Mouse (Mus musculus) B cell, adult 62 days (primary cell): Measurements from ENCODE around the gene Tfap2e. TPM values are rescaled to one million over a fixed set of nuclear protein-coding genes. Genes with fewer than 3 reads are reported as not detected.

ENCODE experiments used
- total RNA-seq: library from RNA; stranded (reverse); gene quantifications from 4 replicates; pipeline ENCODE4 v1.2.4, GENCODE M21; 2023

Gene Tfap2e
- total RNA-seq = 0.45 TPM in 1 of 4 replicates, not detected in the others

GRCm38 (mm10) chr4:126736001-126736414 lies at the start of gene Tfap2e:
Tfap2e (minus strand) TSS chr4:126736240.

GRCm38 (mm10) chr4:126753268-126754230 lies 17.5 kb upstream of the Tfap2e start, which contains the start of the genes Ncdn and AU040320:
Ncdn (minus strand) TSS chr4:126753438.
AU040320 (plus strand) TSS chr4:126753544.

GRCm38 (mm10) chr4:126677054-126678003 lies 58.7 kb downstream of the Tfap2e start, which contains the start of gene Psmb2:
Psmb2 (plus strand) TSS chr4:126677630.

Other genes starting within 250 kb of the Tfap2e start
- 9.9 to 11.2 TPM (median 10.3 TPM) in 4 replicates for gene Ago4, start 202.8 kb downstream of the Tfap2e start, total RNA-seq
- gene Clspn, start 179.3 kb downstream of the Tfap2e start, total RNA-seq = 10.1 to 12.9 TPM (median 12.4 TPM) in 4 replicates
- 0.79 to 1.3 TPM (median 1.2 TPM) in 4 replicates for gene 5730409E04Rik, start 126.4 kb downstream of the Tfap2e start, total RNA-seq
- gene Psmb2, start 58.6 kb downstream of the Tfap2e start, total RNA-seq = 86.5 to 98.6 TPM (median 93.9 TPM) in 4 replicates
- 28.2 to 34.3 TPM (median 30.2 TPM) in 4 replicates for gene Ncdn, start 17.2 kb upstream of the Tfap2e start, total RNA-seq
- gene AU040320, start 17.3 kb upstream of the Tfap2e start, total RNA-seq = 48.7 to 57.2 TPM (median 52.9 TPM) in 4 replicates
- gene Zmym4, start 231.9 kb upstream of the Tfap2e start, total RNA-seq = 49.7 to 61.0 TPM (median 52.7 TPM) in 4 replicates